Mouse (Mus musculus) kidney, embryonic 16.5 days (tissue): ENCODE data around the gene Itm2c. TPM values are rescaled to one million over a fixed set of nuclear protein-coding genes. Genes with fewer than 3 reads are reported as not detected.

Experiments
- ATAC-seq: fragments of 200-750 bp; cut with Nextera tagmentation; 2 replicates; pipeline ENCODE4 v1.8.0; 2017; ENCODE audit warnings: moderate TSS enrichment; ENCODE audit not compliant: low FRiP score, low TSS enrichment
- H3K27ac ChIP-seq: fragments of 300-500 bp; sonication (generic); 2 replicates; pipeline ENCODE4 v1.5.1; 2014; ENCODE audit warnings: low read length
- H3K27me3 ChIP-seq: fragments of 300-500 bp; sonication (generic); 2 replicates; pipeline ENCODE4 v1.6.1; 2014; ENCODE audit warnings: low read length, control low read depth, mixed read lengths; ENCODE audit not compliant: insufficient read depth
- H3K36me3 ChIP-seq: fragments of 300-500 bp; sonication (generic); 2 replicates; pipeline ENCODE4 v1.6.1; 2014; ENCODE audit warnings: low read length, control low read depth, mixed read lengths; ENCODE audit not compliant: insufficient read depth
- H3K4me1 ChIP-seq: fragments of 300-500 bp; sonication (generic); 2 replicates; pipeline ENCODE4 v1.6.1; 2014; ENCODE audit warnings: low read length, control low read depth, mixed read lengths; ENCODE audit not compliant: insufficient read depth
- H3K4me2 ChIP-seq: fragments of 300-500 bp; sonication (generic); replicated peaks from 2 replicates; pipeline ENCODE4 v1.6.1; 2014; ENCODE audit warnings: low read depth, low read length
- H3K4me3 ChIP-seq: fragments of 300-500 bp; sonication (generic); 2 replicates; pipeline ENCODE4 v1.5.1; 2014; ENCODE audit warnings: mild to moderate bottlenecking, low read length
- H3K9ac ChIP-seq: fragments of 300-500 bp; sonication (generic); replicated peaks from 2 replicates; pipeline ENCODE4 v1.6.1; 2014; ENCODE audit warnings: low read length
- H3K9me3 ChIP-seq: fragments of 300-500 bp; sonication (generic); 2 replicates; pipeline ENCODE4 v1.6.1; 2016; ENCODE audit warnings: low read length, control low read depth
- WGBS: fragments of 180-500 bp; shearing (Covaris S2); extraction: QIAGEN DNeasy Blood & Tissue Kit; methylation state at CpG from one replicate; pipeline ENCODE4 v1.1.7; 2014; 5-methylcytosine and 5-hydroxymethylcytosine counted together
- polyA plus RNA-seq: library from polyadenylated mRNA; unstranded; fragments of >200 nt; fragmentation: Nextera tagmentation; extraction: Ambion mirVana; gene quantifications from 2 replicates; pipeline ENCODE4 v1.2.1, GENCODE M21; 2015

The Itm2c gene
- polyA plus RNA-seq, 1 experiment from 2014 or later = 269 TPM

DNA sequence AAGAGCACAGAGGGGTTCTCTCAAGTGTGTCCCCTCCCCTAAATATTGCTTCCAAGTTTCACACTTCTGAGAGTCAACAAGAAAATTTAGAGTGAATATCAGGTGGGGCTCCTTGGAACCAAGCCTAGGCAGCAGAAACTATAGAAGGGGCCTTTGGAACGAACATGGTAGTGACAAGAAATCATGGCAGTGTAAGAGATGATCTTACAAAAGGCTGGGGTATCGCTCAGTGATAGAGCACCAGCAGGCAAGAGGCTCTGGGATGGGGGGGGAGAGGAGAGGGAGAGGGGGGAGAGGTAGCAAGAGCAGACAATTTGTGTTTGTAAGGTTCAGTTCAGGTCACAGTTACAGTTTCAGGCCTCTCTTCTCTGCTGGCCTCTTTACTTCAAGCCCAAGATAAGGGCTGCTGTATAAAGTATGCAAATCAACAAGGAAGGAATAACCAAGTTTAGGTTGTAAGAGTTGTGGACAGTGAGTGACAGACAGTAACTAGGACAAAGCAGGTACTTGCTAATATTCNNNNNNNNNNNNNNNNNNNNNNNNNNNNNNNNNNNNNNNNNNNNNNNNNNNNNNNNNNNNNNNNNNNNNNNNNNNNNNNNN is 55.1 kb downstream of the Itm2c start:
- Histone ChIP-seq H3K9ac (no peak overlapping the region), H3K27ac (no peak overlapping the region), H3K27me3 (no peaks in the 10 kb centered on the region), H3K9me3 (peaks cover 3% of the 10 kb centered on the region; the same call in 1 of the 2 replicates), H3K4me1 (no peaks in the 10 kb centered on the region), H3K4me3 (no peak overlapping the region), H3K4me2 (no peak overlapping the region), H3K36me3 (no peaks in the 10 kb centered on the region)
- no peak for ATAC-seq
- 90% methylated on average over 2 of the region's 2 CpGs for WGBS

DNA sequence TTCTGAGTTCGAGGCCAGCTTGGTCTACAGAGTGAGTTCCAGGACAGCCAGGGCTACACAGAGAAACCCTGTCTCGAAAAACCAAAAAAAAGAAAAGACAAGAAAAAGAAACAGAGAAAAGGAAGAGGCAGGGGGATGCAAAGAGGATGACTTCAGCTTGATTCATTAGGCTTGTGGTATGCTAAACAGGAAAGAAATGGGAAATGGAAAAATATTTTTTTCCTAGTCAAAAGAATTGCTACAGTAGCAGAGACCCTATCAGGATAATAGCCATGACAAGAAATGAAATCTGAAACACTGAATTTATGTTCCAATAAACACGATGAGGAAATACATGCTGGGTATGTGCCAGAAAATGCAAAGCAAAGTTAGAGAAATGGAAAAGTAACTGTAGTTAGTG is 61.1 kb downstream of the Itm2c start:
- Histone ChIP-seq H3K4me3 (no peak overlapping the region), H3K4me1 (no peaks in the 10 kb centered on the region), H3K27me3 (no peaks in the 10 kb centered on the region), H3K27ac (no peak overlapping the region), H3K9me3 (no peaks in the 10 kb centered on the region), H3K4me2 (no peak overlapping the region), H3K36me3 (no peaks in the 10 kb centered on the region), H3K9ac (no peak overlapping the region)
- ATAC-seq = no peak
- WGBS = 67% methylated on average over 3 of the region's 3 CpGs

- H3K36me3 ChIP-seq = no peaks in the 10 kb centered on the region
- no peaks in the 10 kb centered on the region for H3K4me1 ChIP-seq
- H3K9ac ChIP-seq = no peak overlapping the region
- H3K9me3 ChIP-seq = no peaks in the 10 kb centered on the region
- H3K4me3 ChIP-seq = no peak overlapping the region
- WGBS = 74% methylated on average over 5 of the region's 5 CpGs
- no peak overlapping the region for H3K27ac ChIP-seq
- H3K27me3 ChIP-seq = no peaks in the 10 kb centered on the region
- ATAC-seq = no peak
- H3K4me2 ChIP-seq = no peak overlapping the region
These were observed 63.2 kb downstream of the Itm2c start for GRCm38 (mm10) chr1:85957290-85957689.

DNA sequence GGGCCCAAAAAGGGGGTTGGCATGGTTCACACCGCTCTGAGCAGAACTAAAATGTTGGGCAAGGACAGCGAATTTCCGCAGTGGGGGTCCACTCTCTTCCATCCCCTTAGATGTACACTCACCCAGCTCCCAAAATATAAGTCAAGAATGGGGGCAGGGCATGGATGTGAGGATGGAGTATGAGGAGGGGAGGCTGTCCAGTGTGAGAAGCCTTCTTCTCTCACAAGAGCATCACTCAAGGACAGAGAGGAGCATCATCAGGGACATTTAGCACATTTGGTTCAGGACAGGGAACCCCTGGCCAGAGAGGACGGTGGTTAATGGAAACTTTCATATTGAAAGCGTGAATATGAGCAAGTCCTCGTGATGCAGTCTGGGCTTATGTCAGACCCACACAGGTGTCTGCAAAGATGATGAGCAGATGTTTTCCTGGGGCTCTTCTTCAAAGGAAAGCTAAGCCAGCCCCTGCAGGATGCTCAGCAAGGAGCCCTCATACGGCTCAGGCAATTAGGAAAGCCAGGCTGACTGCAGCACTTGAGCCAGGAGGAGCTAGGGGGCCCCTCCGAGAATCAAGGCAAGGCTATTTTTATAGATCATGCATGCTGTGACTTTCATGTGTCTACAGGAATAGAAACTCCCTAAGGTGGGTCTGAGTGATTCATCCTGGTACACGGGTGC is 64.0 kb downstream of the Itm2c start:
- H3K27me3 ChIP-seq = no peaks in the 10 kb centered on the region
- H3K36me3 ChIP-seq = no peaks in the 10 kb centered on the region
- no peak overlapping the region for H3K4me2 ChIP-seq
- H3K4me3 ChIP-seq = no peak overlapping the region
- 64% methylated on average over 9 of the region's 9 CpGs for WGBS
- ATAC-seq = no peak
- no peaks in the 10 kb centered on the region for H3K4me1 ChIP-seq
- no peak overlapping the region for H3K9ac ChIP-seq
- no peaks in the 10 kb centered on the region for H3K9me3 ChIP-seq
- no peak overlapping the region for H3K27ac ChIP-seq

Other genes starting within 250 kb of the Itm2c start
- 2.8 and 3.3 TPM in 2 replicates for gene Sp100, start 244.3 kb upstream of the Itm2c start, polyA plus RNA-seq
- gene A630001G21Rik, start 115.6 kb upstream of the Itm2c start, polyA plus RNA-seq = 0.68 and 1.3 TPM in 2 replicates
- gene Cab39, start 100.8 kb upstream of the Itm2c start, polyA plus RNA-seq = 26.2 and 26.9 TPM in 2 replicates
- 1.6 TPM in 2 replicates for gene 4933407L21Rik, start 34.2 kb downstream of the Itm2c start, polyA plus RNA-seq
- gene Gpr55, start 66.7 kb downstream of the Itm2c start, polyA plus RNA-seq = 0.14 TPM in 1 of 2 replicates, not detected in the other
- gene Spata3, start 122.5 kb downstream of the Itm2c start, polyA plus RNA-seq = not detected in 2 replicates
- 0.71 and 0.94 TPM in 2 replicates for gene 2810459M11Rik, start 151.6 kb downstream of the Itm2c start, polyA plus RNA-seq
- 184 and 194 TPM in 2 replicates for gene Psmd1, start 170.1 kb downstream of the Itm2c start, polyA plus RNA-seq
- gene Htr2b, start 217.7 kb downstream of the Itm2c start, polyA plus RNA-seq = 0.60 and 1.2 TPM in 2 replicates
- not detected in 2 replicates for gene Gm21972, start 239.4 kb downstream of the Itm2c start, polyA plus RNA-seq